Mouse (Mus musculus): ENCODE measurements around the gene Gm5105.

Gene Gm5105

GRCm38 (mm10) chr3:138068103-138068502, 915 bp upstream of the Gm5105 start:
- DNase-seq (ENCODE audit: low read depth), result no peak

GRCm38 (mm10) chr3:138066348-138066856, 786 bp downstream of the Gm5105 start:
- DNase-seq (ENCODE audit: low read depth), result no peak

DNA sequence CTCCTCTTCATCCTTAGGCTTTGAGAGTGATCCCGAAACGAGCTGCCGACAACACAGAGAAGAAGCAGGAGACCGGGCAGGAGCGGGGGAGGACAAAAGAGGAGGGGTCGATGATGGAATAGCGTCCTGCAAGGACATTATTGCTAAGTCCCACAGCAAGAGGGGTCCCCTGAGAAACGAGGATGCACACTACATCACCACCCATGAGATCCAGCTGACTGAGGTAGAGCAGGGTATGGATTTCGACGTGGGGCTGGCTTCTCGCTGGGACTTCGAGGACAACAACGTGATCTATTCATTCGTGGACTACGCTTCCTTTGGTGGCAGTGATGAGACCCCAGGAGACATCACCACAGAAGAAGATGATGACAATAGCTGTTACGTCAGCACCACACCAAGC, 1.3 kb downstream of the Gm5105 start:
- DNase-seq (ENCODE audit: low read depth), result no peak

GRCm38 (mm10) chr3:138064732-138065645, 2.2 kb downstream of the Gm5105 start, which contains the start of gene 1110002E22Rik:
Gene 1110002E22Rik (plus strand): TSS chr3:138065052.
- DNase-seq (ENCODE audit: low read depth), result no peak

DNA sequence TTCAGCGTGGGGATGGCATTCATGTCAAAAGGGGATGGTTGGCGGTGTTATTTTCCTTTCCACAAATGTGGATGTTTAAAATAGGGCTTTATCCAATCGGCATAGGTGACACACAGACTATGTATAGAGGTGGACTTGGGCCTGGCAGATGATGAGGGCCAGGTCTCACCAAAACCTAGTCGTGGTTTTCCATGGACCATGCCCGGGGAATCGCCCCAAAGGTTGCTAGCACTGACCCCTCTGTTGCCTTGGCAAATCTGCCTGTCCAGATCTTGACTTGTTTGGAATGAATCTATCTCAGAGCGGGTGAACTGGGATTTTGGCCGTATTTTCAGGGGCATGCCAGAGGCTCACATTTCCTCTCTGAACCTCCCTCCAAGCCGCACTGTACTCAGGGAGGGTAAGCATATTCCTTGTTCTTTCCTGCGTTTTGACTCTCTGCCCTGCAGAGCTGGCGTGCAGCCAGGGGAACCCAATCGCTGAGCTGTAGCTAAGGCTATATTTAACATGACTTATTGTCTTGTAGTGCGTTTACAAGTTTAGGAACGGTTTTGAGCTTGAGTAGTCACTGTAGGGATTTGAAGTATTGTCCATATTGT, 3.4 kb downstream of the Gm5105 start:
- DNase-seq (ENCODE audit: low read depth), result no peak

- no peak for DNase-seq (ENCODE audit: low read depth)
Measured at GRCm38 (mm10) chr3:138062673-138063072, 4.5 kb downstream of the Gm5105 start.

- no peak for DNase-seq (ENCODE audit: low read depth)
Measured at GRCm38 (mm10) chr3:138061205-138061911, 5.8 kb downstream of the Gm5105 start.

- DNase-seq (ENCODE audit: low read depth), result no peak
Measured at GRCm38 (mm10) chr3:138060429-138060828, 6.8 kb downstream of the Gm5105 start.

DNA sequence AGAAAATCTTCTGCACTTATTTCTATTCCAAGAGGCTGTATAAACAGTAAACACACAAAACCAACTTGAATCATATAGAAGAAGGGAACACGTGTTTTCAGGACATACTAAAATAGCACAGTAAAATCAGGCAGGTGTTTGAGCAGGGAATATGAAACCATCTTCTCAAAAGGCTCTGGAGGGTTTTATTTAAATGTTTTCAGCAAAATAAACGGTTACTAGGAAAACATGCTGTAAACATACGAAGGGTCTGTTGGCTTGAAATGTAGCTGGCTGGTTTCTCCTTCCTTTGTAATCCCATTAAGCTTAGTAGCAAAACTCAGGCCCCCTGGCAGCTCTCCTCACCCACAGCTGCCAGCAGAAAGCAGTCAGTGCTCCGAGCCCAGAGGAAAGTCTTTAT, 9.0 kb downstream of the Gm5105 start:
- no peak for DNase-seq (ENCODE audit: low read depth)

DNA sequence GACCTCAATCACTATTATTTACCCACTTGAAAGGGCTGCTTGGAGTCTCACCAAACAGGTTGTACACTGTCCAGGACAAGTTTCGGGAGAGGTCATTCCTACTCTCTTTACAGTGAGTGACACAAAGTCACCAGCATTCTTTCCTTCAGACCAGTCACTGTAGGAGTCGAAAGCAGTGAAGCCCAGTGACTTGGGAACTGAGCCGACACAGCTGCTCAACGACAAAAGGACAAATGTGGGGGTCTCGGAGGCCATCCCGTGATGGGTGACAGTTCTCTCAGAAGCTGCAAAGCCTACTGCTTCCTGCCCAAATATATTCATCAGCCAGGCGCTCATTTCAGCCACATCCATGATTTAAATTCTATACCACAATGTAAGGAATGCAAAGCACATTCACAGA, 10.2 kb downstream of the Gm5105 start:
- DNase-seq (ENCODE audit: low read depth), result no peak

DNA sequence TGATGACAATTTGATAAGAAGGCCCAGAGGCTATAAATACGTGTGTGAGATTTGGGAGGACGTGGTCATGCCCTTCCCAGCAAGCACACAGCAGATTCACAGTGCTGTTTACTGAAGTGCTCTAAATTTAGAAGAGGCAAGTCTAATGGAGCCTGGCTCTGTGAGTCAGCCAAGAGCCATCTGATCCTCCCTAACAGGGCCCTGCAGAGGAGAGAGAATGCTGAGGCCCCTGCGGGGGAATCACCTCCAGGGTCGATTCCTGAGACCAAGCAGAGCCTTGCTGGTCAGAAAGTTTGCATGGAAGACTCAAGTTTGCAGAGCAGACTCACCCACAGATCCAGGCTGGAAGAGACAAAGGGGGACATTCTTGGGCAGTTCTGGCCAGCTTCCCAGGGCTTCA, 13.2 kb downstream of the Gm5105 start:
- no peak for DNase-seq (ENCODE audit: low read depth)

DNA sequence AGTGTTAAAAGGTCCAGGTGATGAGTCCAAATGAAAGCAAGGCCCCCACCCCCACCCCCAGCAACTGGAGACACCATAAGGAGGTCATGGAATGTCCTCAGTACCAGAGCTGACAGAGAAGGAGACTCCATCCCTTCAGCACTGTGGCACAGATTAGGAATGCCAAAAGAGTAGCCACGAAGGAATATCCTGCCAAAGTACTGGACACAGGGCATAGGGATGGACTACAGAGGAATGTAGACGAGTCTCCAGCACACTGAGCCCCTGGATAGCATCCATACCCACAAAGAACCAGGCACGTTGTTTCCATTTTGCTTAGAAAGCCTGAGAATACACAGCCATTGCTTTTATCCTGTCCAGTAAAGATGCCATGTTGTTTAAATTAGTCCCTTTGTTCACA, 15.8 kb downstream of the Gm5105 start:
- DNase-seq (ENCODE audit: low read depth), result no peak

GRCm38 (mm10) chr3:138050772-138051171, 16.4 kb downstream of the Gm5105 start:
- no peak for DNase-seq (ENCODE audit: low read depth)

DNA sequence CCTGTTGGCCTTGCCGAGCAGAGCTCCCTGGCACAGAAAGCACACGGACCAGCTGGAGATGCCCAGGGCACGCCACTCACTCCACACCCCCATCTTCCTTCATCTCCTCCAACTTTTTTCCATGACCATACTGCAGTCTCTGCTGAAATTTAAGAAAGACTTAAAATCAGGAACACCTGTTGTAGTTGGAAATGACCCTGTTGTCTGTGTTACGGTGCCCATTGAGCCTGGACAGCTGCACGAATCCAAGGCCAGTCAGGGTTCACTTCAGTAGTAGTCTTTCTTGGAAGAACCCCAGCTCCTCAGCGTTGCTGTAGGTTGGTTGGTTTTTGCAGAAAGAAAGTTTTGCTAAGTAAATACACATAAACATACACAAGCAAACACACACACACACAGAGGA, 17.6 kb downstream of the Gm5105 start:
- DNase-seq (ENCODE audit: low read depth), result no peak

DNA sequence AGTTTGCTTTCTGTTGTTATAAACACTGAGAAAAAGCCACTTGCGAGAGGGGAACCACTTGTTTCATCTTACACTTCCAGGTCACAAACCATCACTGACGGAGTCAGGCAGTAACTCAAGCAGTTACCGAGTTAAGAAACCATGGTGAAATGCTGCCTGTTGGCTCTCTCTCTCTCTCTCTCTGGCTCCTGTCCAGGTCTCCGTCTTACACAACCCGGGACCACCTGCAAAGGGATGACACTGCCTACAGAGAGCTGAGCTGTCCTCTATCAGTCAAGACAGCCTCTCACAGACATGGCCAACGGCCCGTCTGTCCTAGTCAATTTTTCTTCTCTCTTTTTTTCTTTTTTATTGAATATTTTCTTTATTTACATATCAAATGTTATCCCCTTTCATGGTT, 23.9 kb downstream of the Gm5105 start:
- no peak for DNase-seq (ENCODE audit: low read depth)

GRCm38 (mm10) chr3:138041591-138042301, 25.4 kb downstream of the Gm5105 start:
- no peak for DNase-seq (ENCODE audit: low read depth)

DNA sequence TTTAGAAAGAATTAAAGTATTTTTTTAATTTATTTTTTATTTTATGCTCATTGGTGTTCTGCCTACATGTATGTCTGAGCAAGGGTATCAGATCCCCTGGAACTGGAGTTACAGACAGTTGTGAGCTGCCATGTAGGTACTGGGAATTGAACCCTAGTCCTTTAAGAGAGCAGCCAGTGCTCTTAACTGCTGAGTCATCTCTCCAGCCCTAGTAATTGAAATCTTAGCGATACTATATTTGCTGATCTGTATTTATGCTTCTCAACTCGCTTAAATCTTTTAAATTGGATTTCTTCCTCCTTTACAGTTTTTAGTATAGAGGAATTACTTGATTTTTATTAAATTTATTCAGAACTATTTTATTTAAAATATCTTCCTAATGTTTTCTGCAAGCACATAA, 26.2 kb downstream of the Gm5105 start:
- DNase-seq (ENCODE audit: low read depth), result no peak

DNA sequence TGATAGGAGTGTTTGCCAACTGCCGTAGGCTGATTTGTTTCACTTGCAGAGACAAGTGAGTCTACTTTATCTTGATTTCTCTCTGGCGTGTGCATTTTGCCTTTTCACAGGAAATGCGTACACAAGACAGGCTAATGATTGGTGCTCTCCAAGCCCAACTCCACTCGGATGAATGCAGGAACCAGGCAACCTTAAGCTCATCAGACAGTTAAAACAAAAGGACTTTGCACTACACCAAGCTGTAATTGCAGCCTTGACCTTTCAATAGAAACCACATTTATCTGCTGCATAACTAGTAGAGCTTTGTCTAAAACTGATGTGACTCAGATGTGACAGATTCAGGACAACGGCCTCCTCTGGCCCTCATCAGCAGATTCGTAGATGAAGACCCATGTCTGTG, 33.2 kb downstream of the Gm5105 start:
- no peak for DNase-seq (ENCODE audit: low read depth)

DNA sequence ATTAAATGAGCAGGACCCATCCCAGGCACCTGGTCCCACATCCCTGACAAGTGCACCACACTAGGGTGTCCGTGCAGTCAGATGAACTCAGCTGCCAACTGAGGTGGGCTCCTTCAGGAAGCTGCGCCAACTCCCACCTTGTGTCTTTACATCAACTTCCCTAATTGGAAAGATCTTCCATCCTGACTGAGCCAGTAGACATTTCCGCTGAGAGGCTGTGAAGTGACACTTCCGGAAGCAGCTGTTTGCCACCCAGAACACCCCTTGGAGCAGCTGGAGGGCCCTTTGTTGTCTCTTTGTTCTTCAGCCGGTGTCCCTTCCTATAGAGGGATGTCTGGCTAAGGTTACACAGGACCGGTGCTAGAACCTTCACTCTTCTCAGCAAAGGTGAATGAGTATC, 36.6 kb downstream of the Gm5105 start:
- DNase-seq (ENCODE audit: low read depth), result no peak

- no peak for DNase-seq (ENCODE audit: low read depth)
Measured at GRCm38 (mm10) chr3:138029351-138029750, 37.8 kb downstream of the Gm5105 start.

GRCm38 (mm10) chr3:138027575-138028362, 39.4 kb downstream of the Gm5105 start:
- DNase-seq (ENCODE audit: low read depth), result peak; percentile 10
